Mouse (Mus musculus): ENCODE data around the gene Chst1. TPM values are rescaled to one million over a fixed set of nuclear protein-coding genes. Genes with fewer than 3 reads are reported as not detected.

Chst1 gene
- polyA plus RNA-seq, 2 experiments = 0.13 TPM; not detected in 1

DNA sequence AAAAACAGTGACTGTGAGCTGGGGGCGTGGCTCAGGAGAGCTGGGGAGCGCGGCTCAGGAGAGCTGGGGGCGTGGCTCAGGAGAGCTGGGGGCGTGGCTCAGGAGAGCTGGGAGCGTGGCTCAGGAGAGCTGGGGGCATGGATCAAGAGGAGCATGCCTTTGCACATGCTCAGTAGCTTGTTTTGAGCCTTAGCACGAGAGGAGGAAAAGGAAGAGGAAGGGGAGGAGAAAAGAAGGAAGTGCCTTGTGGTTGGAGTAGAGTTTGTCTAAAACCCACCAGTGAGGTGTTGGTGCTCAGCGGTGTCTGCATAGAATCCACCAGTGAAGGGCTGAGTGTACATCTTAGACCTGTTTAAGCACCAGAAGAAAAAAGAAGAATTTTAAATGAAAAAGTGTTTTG lies 41.0 kb downstream of the Chst1 start:
- Histone ChIP-seq H3K4me2 (ENCODE audit: low read depth) (no peak overlapping the region), H3K27ac (no peak overlapping the region), H3K27me3 (ENCODE audit: control insufficient read depth, insufficient read depth, low read length) (no peaks in the 10 kb centered on the region), H3K36me3 (replicated peaks; ENCODE audit: control insufficient read depth, insufficient read depth, low read depth) (no peaks in the 10 kb centered on the region), H3K9me3 (ENCODE audit: control insufficient read depth, low read length) (no peaks in the 10 kb centered on the region), H3K9ac (replicated peaks) (no peak overlapping the region), H3K4me3 (ENCODE audit: insufficient read depth in 1 of 2, low read depth in 2 of 2, low read length in 2 of 2) (no peak overlapping the region), H3K4me1 (replicated peaks; ENCODE audit: control insufficient read depth in 2 of 2, insufficient read depth in 2 of 2, low read length in 1 of 2) (peaks cover 0 to 4% of the 10 kb centered on the region in 2 experiments; a peak in 1 of 4 replicates)
- TF ChIP-seq CTCF (IDR thresholded peaks at IDR 0.05; ENCODE audit: low read depth) (no peak), EP300 (IDR thresholded peaks at IDR 0.05; ENCODE audit: low read depth) (no peak)
- DNase-seq (ENCODE audit: low read depth in 3 of 3, low spot score in 3 of 3) (peak in 1 of 3 experiments; percentile 24), ATAC-seq (ENCODE audit: insufficient read depth) (peak; percentile 35; the same call in 1 of the 2 replicates)
- WGBS (ENCODE audit: insufficient replicate concordance) = 2% methylated on average over 8 of the region's 8 CpGs

DNA sequence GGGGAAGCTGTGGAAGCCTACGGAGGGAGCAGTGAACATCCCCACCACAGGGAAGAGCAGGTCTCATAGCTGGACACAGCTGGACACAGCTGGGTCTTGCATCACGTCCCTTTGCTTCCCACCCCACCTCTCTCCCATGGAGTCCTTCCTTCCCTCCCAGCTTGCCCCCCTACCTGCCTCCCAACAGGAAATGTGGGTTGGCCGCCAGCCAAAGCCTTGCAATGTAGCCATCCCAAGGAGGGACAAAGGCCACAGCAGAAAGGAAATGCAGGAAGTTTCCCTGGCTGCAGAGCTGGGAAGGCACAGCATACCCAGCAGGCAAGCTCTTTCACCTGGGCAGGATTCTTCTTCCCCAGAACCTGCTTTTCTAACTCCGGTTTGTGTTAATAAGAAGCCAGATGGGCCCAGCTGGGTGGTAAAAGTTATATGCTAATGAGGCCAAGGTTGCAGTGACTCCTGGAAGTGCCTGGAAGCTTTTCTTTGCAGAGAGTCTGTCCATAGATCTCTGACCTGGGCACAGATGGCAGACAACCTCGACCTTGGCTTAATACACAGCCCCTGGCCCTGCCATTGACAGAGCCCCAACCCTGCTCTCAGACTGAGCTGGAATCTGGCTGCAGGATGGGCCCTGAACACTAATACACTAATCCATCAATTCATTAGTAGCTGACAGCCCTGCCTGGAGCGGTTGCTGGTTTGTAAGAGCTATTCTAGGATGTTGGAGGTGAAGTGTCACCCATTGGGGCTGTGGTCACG lies 46.0 kb downstream of the Chst1 start:
- Histone ChIP-seq H3K9ac (replicated peaks) (no peak overlapping the region), H3K4me2 (ENCODE audit: low read depth) (no peak overlapping the region), H3K36me3 (replicated peaks; ENCODE audit: control insufficient read depth, insufficient read depth, low read depth) (no peaks in the 10 kb centered on the region), H3K4me3 (ENCODE audit: insufficient read depth in 1 of 2, low read depth in 2 of 2, low read length in 2 of 2) (no peak overlapping the region), H3K9me3 (ENCODE audit: control insufficient read depth, low read length) (no peaks in the 10 kb centered on the region), H3K27me3 (ENCODE audit: control insufficient read depth, insufficient read depth, low read length) (no peaks in the 10 kb centered on the region), H3K27ac (no peak overlapping the region), H3K4me1 (replicated peaks; ENCODE audit: control insufficient read depth in 2 of 2, insufficient read depth in 2 of 2, low read length in 1 of 2) (peaks cover 0 to 13% of the 10 kb centered on the region in 2 experiments; a peak in 2 of 4 replicates)
- WGBS (ENCODE audit: insufficient replicate concordance) = 52% methylated on average over 7 of the region's 7 CpGs
- ATAC-seq (ENCODE audit: insufficient read depth) (no peak), DNase-seq (ENCODE audit: low read depth in 3 of 3, low spot score in 3 of 3) (no peak)
- TF ChIP-seq EP300 (IDR thresholded peaks at IDR 0.05; ENCODE audit: low read depth) (no peak), CTCF (IDR thresholded peaks at IDR 0.05; ENCODE audit: low read depth) (no peak)

DNA sequence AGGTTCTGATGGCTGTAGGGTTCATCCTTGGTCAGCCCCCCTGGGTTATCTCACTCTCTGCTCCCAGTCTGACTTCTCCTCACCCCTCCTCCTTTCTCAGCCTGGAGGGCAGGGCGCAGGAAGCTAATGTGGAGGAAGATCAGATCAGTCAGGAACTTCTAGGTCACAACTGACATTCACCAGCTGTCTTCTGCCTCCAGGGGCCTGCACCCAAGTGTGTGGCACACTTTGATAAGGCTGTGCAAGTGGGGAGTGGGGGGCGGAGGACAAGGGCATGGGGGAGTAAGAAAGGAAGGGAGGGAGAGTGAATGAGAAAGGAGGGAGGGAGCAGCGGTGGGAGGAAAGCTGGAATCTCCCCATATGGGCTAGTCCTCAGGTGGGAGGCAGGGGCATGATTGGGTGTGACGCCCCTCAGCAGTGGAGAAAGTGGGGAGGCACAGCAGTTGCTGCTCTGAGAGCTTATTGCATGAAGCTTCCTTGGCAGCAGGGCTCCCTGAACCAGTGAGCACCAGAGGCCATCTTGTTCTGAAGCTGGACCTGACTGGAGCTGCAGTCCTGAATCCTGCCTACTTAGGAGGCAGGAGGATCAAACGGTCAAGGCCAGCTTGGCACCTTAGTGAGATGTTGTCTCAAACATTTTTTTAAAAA lies 49.8 kb downstream of the Chst1 start:
- TF ChIP-seq CTCF (IDR thresholded peaks at IDR 0.05; ENCODE audit: low read depth) (no peak), EP300 (IDR thresholded peaks at IDR 0.05; ENCODE audit: low read depth) (peak; percentile 62)
- no peak overlapping the region for H3K27ac ChIP-seq
- peaks cover 0 to 13% of the 10 kb centered on the region in 2 experiments; a peak in 2 of 4 replicates for H3K4me1 ChIP-seq (replicated peaks; ENCODE audit: control insufficient read depth in 2 of 2, insufficient read depth in 2 of 2, low read length in 1 of 2)
- 21% methylated on average over 5 of the region's 5 CpGs for WGBS (ENCODE audit: insufficient replicate concordance)
- no peaks in the 10 kb centered on the region for H3K36me3 ChIP-seq (replicated peaks; ENCODE audit: control insufficient read depth, insufficient read depth, low read depth)
- H3K9ac ChIP-seq (replicated peaks) = no peak overlapping the region
- no peaks in the 10 kb centered on the region for H3K27me3 ChIP-seq (ENCODE audit: control insufficient read depth, insufficient read depth, low read length)
- DNase-seq (ENCODE audit: low read depth in 3 of 3, low spot score in 3 of 3) (peak in 2 of 3 experiments; percentile 9 to 16), ATAC-seq (ENCODE audit: insufficient read depth) (peak; percentile 82)
- H3K9me3 ChIP-seq (ENCODE audit: control insufficient read depth, low read length) = no peaks in the 10 kb centered on the region
- H3K4me3 ChIP-seq (ENCODE audit: insufficient read depth in 1 of 2, low read depth in 2 of 2, low read length in 2 of 2) = no peak overlapping the region
- no peak overlapping the region for H3K4me2 ChIP-seq (ENCODE audit: low read depth)

DNA sequence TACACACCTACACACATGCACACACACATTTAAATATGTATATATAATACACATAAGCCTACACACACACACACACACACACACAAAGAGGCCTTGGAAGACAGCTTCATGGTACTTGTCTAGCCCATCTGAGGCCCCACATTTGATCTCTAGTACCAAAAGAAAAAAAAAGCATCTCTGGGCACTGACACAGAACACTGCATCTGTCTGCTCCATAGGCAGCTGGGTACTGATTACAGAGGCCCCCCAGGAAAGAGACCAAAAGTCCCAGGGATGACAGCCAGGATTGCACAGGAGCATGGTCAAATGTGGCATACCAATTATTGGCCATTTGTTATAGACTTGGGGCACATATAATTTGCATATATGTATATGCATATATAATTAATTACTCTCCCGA lies 50.9 kb downstream of the Chst1 start:
- 7% methylated on average over 1 of the region's 1 CpGs for WGBS (ENCODE audit: insufficient replicate concordance)
- Histone ChIP-seq H3K36me3 (replicated peaks; ENCODE audit: control insufficient read depth, insufficient read depth, low read depth) (no peaks in the 10 kb centered on the region), H3K4me3 (ENCODE audit: insufficient read depth in 1 of 2, low read depth in 2 of 2, low read length in 2 of 2) (no peak overlapping the region), H3K9me3 (ENCODE audit: control insufficient read depth, low read length) (no peaks in the 10 kb centered on the region), H3K4me2 (ENCODE audit: low read depth) (no peak overlapping the region), H3K27me3 (ENCODE audit: control insufficient read depth, insufficient read depth, low read length) (no peaks in the 10 kb centered on the region), H3K9ac (replicated peaks) (no peak overlapping the region), H3K27ac (no peak overlapping the region), H3K4me1 (replicated peaks; ENCODE audit: control insufficient read depth in 2 of 2, insufficient read depth in 2 of 2, low read length in 1 of 2) (peaks cover 0 to 13% of the 10 kb centered on the region in 2 experiments; a peak in 2 of 4 replicates)
- DNase-seq (ENCODE audit: low read depth in 3 of 3, low spot score in 3 of 3) (no peak), ATAC-seq (ENCODE audit: insufficient read depth) (no peak)
- TF ChIP-seq CTCF (IDR thresholded peaks at IDR 0.05; ENCODE audit: low read depth) = no peak
- no peak for TF ChIP-seq EP300 (IDR thresholded peaks at IDR 0.05; ENCODE audit: low read depth)

DNA sequence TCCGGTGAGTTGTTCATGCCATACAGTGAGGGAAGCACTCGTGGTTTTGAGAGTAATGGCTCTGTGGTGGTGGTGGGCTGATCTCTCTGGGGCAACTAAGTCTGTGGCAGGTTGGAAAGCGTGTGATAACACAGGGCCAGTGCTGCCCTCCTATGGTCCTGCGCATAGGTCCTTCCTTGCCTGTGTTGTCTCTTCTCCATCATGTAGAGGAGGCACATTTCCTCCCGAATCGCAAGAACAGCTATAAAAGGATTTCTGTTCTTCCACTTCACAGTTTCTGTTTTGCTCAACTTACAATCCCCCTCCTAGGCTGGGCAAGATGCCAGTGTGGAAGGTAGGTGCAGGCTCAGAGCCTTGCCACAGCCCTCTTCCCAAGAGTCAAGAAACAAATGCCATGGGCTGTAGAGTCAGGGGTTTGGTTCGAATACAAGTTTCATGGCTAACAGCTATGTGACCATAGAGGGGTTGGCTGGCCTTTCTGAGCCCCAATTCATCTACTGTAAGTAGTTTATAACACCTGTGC lies 51.8 kb downstream of the Chst1 start:
- peaks cover 0 to 13% of the 10 kb centered on the region in 2 experiments; a peak in 2 of 4 replicates for H3K4me1 ChIP-seq (replicated peaks; ENCODE audit: control insufficient read depth in 2 of 2, insufficient read depth in 2 of 2, low read length in 1 of 2)
- no peak overlapping the region for H3K4me2 ChIP-seq (ENCODE audit: low read depth)
- TF ChIP-seq CTCF (IDR thresholded peaks at IDR 0.05; ENCODE audit: low read depth) (no peak), EP300 (IDR thresholded peaks at IDR 0.05; ENCODE audit: low read depth) (no peak)
- H3K9ac ChIP-seq (replicated peaks) = no peak overlapping the region
- no peaks in the 10 kb centered on the region for H3K36me3 ChIP-seq (replicated peaks; ENCODE audit: control insufficient read depth, insufficient read depth, low read depth)
- ATAC-seq (ENCODE audit: insufficient read depth) (no peak), DNase-seq (ENCODE audit: low read depth in 3 of 3, low spot score in 3 of 3) (no peak)
- H3K9me3 ChIP-seq (ENCODE audit: control insufficient read depth, low read length) = no peaks in the 10 kb centered on the region
- H3K27ac ChIP-seq = no peak overlapping the region
- no peak overlapping the region for H3K4me3 ChIP-seq (ENCODE audit: insufficient read depth in 1 of 2, low read depth in 2 of 2, low read length in 2 of 2)
- no peaks in the 10 kb centered on the region for H3K27me3 ChIP-seq (ENCODE audit: control insufficient read depth, insufficient read depth, low read length)
- WGBS (ENCODE audit: insufficient replicate concordance) = 40% methylated on average over 7 of the region's 7 CpGs

Data from liver, embryonic 14.5 days (tissue).